Mouse (Mus musculus): ENCODE measurements around the gene Tcf23.

Gene Tcf23

DNA sequence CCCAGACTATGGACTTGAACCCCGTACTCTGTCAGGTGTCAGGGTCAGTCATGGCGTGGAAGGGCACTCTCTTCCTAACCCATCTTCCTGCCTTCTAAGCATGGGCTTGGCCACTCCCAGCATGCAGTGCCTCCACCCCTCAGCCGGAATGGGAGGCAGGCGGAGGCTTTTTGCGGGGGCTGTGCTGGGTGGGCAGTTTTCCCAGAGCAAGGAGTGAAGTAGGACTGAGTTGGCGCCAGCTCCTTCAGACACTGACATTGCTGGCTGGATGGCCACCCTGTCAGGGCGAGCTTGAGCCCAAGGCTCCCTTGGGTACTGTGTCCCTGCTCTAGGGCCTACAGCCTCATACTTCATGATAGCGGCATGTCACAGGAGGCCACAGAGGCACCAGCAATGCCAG is at the start of gene Tcf23:
Tcf23 (plus strand) TSS at position 247 of the 400 bp plus-strand sequence.
- DNase-seq: no peak

DNA sequence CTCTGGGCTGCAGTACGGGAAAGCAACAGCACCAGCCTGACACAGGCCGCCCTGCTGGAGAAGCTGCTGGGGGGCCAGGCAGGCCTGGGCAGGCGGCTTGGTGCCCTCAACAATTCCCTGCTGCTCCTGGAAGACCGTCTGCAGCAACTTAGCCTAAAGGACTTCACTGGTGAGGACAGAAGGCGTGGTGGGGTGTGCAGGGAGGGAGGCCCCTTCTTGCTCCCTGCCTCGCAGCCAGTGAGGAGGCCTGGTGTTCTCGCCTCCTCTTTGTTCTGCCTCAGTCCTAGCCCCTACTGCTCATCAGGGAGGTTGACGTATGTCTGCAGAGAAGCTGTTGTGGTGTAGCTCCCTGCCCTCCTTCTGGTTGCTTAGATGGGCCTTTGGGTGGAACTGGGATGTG is 49.8 kb upstream of the Tcf23 start:
- DNase-seq: no peak

DNA sequence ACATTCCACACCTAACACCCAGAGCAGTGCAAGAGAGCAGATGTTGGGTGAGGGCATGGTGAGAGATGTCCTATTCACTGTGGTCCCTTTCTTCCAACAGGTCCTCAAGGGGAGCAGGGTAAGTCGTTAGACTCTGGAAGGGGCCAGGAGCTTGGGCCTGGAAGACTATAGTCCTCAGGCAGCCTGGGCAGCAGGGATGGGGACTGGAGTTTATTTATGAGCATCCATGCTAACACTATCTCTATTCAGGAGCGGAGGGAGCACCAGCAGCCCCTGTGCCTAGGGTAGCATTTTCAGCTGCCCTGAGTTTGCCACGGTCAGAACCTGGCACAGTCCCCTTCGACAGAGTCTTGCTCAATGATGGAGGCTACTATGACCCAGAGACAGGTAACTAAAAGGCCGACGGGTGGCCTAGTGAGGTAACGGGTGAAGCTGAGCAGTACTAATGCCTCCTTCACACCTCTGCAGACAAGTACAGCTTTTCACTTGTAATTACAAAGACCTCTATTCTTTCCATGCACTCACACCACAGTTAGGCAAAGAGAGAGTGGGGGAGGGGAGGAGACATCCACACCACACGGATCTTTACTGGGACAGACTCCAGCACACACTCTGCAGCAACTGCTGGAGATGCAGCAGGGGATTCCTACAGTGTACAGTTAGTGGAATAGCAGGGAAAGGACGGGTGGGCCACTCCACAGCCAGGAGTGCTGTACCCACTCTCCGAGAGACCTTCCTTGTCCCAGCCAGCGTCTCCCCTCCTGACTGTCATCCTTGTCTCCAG is 48.4 kb upstream of the Tcf23 start:
- DNase-seq: no peak

DNA sequence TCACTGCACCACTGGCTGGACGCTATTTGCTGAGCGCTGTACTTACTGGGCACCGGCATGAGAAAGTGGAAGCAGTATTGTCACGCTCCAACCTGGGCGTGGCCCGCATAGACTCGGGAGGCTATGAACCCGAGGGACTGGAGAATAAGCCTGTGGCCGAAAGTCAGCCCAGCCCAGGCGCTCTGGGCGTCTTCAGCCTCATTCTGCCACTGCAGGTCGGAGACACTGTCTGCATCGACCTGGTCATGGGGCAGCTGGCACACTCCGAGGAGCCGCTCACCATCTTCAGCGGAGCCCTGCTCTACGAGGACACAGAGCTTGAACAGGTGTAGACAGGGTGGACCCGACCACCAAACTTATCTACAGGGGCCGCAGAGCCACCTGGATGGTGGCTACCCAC is 47.8 kb upstream of the Tcf23 start:
- DNase-seq: peak; percentile 52

DNA sequence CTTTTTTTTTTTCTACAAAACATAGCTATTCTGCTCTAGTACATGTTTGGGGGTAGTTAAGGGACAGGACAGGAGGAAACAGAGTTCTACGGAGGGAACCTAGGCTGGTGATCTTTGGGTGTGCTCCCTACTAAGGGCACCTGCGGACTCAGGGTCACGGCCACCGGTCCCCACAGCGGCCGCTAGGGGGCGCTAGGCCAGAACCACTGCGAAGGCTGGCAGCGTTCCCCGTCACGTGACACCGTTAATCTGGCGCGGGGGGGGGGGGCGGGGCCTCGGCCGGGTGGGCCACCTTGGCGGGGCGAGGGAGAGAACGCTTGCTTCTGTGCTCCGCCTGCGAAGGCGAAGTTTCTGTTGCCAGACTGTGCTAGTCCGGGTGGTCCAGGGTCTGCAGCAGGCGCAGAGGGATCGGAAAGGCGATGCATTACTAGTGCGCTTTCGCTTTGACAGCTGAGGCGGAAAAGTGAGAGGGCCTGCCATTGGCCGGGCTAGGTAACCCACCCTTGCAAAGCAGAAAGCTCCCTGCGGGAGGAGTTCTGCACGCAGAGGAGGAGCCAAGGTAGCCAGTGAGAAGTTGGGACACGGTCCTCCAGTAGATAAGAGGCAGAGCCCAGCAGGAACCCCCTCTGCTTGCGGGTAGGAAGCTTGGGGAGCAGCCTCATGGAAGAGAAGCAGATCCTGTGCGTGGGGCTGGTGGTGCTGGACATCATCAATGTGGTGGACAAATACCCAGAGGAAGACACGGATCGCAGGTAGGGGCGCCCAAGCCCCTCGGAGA is 47.0 kb upstream of the Tcf23 start, which contains the start of gene Khk:
Khk (plus strand) TSS at position 176 of the 778 bp plus-strand sequence.
- DNase-seq: peak; percentile 95

DNA sequence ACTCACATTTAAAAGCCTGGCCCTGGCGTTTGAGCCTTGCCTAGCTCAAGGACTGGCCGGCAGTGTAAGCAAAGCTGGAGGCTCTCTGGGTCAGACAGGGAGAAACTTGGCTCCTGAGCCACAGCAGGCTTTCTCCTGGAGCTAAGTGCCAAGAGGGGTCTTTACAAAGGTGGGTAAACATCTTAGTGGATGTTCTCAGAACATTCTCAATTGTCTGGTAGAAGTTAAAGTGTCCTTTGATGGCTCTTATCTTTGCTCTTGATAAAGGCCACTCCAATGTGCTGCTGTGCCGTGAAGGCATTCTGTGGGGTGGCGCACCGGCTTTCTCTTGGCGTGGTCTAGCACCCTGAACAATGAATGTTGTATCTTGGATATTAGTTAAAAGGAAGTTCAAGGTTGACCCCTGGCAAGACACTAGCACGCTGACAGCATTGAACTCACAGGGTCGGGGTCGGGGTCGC is 45.9 kb upstream of the Tcf23 start:
- no peak for DNase-seq

DNA sequence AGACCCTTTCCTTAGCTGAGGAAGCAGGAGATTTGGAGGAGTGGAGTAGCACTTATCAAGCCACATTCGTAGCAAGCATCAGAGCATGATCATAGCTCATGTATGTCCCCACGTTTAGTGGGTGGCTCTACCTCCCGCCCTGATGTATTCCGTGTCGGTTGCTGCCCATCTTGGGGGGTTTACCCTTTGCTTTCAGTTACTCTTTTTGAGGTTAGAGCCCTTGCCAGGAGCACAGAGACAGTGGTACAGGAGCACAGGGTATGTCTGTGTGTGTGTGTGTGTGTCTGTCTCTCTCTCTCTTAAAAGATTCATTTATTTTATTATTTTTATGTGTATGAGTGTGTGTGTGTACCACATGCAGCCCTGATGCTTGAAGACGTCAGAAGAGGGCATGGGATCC is 45.3 kb upstream of the Tcf23 start:
- no peak for DNase-seq

DNA sequence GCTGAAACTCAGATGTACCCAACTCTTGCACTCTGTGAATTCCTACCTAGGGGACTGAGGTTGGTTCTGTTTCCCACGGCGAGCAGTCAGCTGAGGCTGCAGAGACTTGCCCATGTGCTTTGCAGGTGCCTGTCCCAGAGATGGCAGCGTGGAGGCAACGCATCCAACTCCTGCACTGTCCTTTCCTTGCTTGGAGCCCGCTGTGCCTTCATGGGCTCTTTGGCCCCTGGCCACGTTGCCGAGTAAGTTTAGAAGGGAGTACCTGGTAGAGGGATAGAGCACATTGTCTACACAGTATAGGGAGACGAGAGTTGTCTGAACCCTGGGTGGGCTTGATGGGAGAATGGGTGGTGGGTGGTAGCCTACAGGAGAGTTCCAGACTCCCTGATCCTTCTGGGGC is 43.8 kb upstream of the Tcf23 start:
- peak; percentile 55 for DNase-seq

DNA sequence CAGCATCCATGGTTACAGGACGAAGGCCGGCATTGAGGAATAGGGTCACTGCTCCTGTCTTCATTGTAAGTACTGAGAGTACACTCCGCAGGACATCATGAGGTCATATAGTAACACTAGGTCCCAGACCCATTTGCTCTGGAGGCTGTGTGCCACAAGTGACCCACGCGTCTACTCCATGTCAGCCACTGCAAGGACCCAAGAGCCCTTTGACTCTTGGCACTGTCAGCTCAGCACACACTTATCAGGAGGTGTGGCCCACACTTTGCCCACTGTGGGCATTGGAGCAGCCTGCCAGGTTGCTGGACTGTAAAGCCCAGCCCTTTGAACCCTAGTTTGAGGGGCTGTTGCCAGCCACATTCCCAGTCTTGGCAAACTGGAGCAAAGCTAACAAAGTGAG is 43.2 kb upstream of the Tcf23 start:
- peak; percentile 83 for DNase-seq

DNA sequence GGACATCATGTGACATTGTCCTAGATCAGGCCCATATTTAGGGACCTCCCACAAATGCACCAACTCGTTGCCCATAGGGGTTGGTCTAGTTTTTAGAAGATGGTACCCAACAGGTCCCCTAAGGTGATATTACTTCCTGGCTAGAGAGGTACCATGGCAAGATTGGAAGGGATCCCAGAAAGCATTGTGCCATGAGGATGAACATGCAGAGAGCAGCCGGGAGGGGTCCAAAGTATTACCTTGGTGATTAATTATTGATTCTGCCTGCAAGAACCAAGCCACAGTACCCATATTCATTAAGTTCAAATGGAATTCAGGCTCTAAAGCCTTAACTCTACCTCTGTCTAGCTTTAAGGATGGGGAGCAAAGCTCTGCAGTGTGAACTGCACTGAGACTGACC is 42.4 kb upstream of the Tcf23 start:
- DNase-seq: peak; percentile 61

DNA sequence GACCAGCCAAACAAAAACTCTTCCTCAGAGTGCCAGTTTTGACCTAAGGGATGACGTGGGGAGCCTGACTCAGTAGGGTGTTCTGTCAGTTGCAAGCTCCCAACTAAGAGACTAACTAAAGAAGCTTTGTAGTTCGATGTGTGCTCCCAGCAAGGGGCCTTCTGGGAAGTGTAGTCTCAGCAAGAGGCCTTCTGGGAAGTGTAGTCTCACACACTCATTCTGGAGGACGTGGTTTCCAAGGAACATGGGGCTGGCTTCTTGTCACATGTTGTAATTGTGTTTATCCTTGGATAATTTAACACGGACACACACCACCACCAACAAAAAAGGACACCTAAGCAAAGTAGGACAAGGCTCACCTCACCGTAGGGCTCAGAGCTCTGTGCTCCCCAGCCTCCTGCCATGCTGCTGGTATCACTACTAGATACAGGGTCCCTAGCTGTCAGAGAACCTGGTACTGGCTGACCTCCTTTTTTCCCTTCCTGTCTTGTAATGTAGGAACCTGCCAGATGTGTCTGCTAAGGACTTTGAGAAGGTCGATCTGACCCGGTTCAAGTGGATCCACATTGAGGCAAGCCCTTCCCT is 40.4 kb upstream of the Tcf23 start:
- DNase-seq: no peak

DNA sequence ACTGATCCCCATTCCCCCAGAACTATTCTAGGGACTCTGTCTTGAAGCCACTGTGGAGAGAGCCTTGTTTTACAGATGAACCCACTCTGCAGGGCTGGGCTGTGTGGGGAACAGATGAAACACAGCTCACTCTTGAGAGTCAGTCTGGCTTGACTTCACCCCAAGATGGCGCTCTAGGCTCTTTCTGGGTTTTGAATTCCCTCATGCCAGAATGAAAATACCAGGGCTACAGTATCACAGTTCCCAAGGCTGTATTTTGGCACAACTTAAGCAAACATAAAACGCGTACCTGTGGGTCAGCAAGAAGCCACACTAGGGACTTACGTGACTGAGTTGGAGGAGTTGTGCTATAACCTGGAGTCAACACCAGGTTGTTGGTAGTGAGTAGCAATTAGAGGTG is 38.3 kb upstream of the Tcf23 start:
- peak; percentile 78 for DNase-seq

DNA sequence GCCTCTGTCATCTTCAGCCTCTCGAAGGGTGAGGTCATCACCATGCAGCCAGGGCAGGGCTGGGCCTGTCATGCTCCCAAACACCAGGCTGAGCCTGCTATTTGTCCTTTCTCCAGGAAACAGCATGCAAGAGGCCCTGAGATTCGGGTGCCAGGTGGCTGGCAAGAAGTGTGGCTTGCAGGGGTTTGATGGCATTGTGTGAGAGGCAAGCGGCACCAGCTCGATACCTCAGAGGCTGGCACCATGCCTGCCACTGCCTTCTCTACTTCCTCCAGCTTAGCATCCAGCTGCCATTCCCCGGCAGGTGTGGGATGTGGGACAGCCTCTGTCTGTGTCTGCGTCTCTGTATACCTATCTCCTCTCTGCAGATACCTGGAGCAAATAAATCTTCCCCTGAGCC is 37.6 kb upstream of the Tcf23 start:
- DNase-seq: no peak

DNA sequence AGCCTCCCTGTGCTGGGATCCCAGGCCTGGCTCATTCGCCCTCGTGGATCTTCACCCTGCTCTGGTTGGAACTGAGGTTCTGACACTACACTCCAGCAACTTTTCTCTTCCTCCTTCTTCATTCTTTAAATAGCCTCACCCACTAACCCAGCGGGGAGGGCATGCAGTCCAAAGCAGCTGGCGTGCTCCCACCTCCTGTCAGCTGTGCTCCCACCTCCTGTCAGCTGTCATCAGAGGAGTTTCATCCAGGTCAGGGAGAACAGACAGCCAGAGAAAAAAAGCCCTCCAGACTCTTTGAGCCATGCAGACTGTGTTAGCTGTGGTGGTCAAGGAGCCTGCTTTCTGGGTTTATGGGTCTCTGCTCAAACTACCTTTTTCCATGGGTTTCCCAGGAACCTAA is 37.1 kb upstream of the Tcf23 start:
- no peak for DNase-seq

DNA sequence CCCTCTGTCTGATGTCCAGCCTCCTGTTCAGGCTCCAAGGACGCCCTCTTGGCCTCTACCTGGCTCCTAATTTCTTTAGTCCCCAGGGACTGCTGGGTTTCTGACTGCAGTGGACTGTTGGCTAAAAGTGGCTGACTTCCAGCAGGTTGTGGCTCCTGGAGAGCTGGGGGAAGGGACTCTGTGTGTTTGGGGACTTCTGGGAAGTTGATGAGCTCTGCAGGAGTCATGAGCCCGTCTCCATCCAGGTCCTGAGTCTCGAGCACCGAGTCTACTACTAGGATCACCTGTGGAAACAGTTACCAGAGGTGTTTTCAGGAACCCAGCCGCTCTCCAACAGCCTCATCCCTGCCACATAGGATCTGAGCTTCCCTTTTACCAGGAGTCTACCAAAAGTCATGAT is 34.8 kb upstream of the Tcf23 start:
- no peak for DNase-seq

DNA sequence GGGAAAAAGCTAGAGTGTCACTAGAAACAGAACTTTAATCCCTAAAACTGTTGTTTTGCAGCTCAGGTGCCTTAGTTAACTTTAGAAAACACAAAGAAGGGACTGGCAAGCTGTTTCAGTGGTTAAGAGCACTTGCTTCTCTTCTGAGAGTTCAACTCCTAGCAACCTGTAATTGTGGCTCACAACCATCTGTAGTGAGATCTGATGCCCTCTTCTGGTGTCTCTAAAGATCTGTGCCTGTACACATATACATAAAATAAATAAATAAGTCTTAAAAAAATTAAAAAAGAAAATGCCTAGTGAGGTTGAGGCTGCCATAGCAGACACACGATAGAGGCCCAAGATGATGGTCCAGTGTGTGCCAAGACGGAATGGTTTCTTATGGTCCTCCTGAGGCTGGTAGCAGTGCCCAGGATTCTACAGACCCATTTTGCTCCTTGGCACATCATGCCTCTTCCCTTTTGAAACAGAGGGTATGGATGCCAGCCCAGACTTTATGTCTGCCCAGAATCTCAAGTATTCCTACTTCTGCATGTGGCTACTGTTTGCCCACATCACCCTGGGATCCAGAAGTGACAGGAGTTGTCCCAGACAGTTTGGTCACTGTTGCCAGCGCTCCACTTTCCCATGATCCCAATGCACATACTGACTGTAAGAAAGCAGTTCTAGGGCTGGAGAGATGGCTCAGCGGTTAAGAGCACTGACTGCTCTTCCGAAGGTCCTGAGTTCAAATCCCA is 33.6 kb upstream of the Tcf23 start:
- no peak for DNase-seq

DNA sequence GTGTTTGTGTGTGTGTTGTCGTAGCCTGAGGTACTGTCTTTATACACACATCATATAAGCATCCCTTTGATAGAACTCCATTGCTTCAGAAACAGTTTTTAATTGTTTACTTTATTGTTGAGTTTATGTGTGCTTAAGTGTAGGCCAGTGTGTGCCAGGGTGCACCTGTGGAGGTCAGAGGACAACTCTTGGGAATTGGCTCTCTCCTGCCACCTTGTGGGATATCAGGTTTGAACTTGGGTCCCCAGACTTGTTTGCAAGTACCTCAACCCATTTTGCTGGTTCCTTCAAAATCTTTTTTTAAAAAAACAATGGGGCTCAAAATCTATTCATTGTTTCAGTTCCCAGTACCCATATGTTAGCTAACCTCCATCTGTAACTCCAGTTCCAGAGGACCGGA is 25.5 kb upstream of the Tcf23 start:
- peak; percentile 59 for DNase-seq

DNA sequence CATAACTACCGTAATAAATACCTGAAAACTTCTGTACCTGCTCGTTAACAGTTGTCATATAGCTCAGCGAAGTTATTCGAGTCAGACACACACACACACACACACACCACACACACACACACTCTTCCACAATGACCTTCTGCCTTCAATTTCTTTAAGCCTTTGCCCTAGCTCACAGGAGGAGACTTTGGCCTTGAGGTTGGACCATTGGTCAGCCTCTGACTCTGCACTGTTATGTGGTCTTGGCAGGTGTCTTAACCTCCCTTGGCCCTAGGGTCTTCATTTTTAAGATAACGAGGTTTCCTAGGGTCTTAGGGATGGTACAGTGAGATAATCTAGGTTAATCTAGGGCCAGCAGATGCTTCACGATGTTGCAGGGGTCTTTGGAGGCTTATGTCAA is 24.1 kb upstream of the Tcf23 start:
- DNase-seq: no peak

DNA sequence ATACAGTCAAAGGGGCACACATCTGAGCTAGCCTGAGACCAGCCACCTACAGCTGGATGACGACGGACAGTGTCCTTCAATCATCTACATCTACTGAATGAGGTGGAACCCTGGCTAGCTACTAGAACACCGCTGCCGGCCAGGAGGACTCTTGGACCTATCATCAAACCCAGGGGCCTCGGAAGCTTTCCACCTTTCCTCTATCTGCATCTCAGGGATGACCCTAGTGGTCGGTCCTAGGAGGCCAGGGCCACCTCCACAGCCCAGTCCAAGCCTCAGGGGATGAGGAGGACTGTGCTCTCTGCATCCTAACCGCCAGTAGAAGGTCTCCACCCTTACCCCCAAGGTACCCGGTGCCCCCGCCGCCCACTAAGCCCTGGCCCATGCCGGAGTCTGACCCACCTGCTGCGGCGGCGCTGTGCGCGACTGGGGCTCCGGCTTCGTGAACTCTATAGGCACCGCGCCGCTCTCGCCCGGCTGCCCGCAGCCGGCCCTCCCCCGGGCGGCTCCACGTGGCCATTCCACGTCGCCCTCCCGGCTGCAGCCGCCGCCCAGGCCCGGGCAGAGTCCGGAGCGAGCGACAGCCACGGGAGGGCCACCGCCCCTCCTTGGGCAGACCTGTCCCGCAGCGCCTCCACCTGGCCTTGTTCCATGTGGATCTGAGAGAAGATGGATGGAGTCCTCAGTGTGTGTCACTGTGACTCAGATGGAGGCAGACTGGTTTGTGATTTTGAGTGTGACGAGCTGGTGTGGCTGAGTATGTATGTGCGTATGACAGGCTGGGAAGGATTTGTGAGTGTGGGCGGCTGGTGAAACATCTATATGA is 23.3 kb upstream of the Tcf23 start, which contains the start of gene Cgref1:
Cgref1 (minus strand) TSS at position 636 of the 826 bp plus-strand sequence.
- peak; percentile 77 for DNase-seq

DNA sequence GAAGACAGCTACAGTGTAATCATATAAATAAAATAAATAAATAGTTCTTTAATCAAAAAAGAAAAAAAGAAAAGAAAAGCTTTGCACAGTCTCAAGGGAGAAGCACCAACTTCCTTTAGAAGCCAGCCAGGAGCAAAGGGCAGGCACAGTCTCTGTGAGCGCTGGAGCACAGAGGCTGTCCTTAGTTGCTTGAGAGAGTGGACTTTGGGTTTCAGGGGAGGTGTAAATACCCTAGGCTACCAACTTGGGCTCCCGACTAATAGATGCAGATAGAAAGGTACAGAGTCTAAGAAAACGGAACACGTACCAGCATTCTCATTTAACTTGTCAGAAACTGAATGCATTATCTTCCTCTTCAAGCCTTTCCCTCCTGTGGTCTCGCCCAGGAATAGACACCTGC is 19.8 kb upstream of the Tcf23 start:
- no peak for DNase-seq

DNA sequence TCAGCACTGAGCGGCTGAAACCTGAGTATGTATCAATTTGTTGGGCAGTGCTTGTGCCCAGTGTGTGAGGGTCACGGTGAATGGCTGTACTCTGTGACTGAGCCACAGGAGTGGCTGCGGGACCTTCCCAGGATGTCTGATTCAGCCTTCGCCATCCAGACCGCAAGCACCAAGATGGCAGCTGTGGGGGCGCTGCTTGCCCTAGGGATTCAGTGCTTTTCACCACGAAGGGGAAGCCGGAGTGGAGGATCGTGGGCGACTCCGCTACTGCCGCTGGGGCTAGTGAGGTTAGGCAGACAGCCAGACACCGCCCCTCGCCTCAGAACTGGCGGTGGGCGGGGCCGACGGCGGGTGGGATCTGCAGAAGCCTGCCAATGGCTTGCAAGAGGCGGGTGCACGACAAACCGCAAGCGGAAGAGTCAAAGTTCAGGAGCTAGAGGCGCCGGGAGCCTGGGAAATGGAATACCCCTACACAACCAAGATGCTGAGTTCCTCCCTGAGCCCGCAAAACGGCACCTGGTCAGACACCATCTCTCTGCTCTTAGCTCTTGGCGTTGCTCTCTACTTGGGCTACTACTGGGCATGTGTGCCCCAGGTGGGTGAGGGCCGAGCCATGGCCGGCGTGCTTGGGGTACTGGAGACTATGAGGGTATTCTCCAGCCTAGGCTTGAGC is 18.7 kb upstream of the Tcf23 start:
- DNase-seq: peak; percentile 95

DNA sequence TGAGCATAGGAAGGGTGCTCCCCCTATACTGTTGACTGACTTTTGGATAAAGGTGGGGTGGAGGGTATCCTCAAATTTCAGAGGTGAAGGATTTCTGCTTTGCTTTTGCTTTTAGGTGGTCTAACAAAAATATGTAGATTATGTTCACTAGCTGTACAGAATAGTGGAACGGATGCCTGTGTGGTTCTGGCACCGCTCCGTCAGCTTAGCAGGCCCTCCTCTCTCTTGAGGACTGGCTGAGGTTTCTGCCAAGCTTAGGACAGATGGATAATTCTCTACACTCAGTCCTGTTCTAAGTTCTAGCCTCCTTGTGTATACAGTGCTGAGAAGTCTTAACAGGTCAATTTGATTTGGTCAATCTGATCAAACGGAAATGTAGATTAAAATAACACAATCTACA is 18.0 kb upstream of the Tcf23 start:
- no peak for DNase-seq

Data from kidney, adult 18-20 months (tissue).